Mouse (Mus musculus): ENCODE measurements around the gene Smurf1. TPM values are rescaled to one million over a fixed set of nuclear protein-coding genes. Genes with fewer than 3 reads are reported as not detected.
A peak's percentile ranks its signal among the peaks of the same experiment; 100 is the strongest.

The Smurf1 gene
- polyA plus RNA-seq, 2 experiments, result 1.2 to 1.5 TPM

GRCm38 (mm10) chr5:144963401-144963800, 2.2 kb downstream of the Smurf1 start:
- Histone ChIP-seq H3K27me3 (ENCODE audit: control insufficient read depth, insufficient read depth, low read length) (peaks cover 24% of the 10 kb centered on the region), H3K4me2 (ENCODE audit: low read depth) (no peak overlapping the region; the same call in 1 of the 2 replicates), H3K4me3 (ENCODE audit: insufficient read depth in 1 of 2, low read depth in 2 of 2, low read length in 2 of 2) (0 out of 4 replicates have a peak overlapping the region, but pooled peaks of 1 of the 2 experiments have one; percentile 0), H3K27ac (no peak overlapping the region), H3K36me3 (replicated peaks; ENCODE audit: control insufficient read depth, insufficient read depth, low read depth) (no peaks in the 10 kb centered on the region), H3K4me1 (replicated peaks; ENCODE audit: control insufficient read depth in 2 of 2, insufficient read depth in 2 of 2, low read length in 1 of 2) (peaks cover 0 to 7% of the 10 kb centered on the region in 2 experiments; a peak in 2 of 4 replicates), H3K9me3 (ENCODE audit: control insufficient read depth, low read length) (no peaks in the 10 kb centered on the region), H3K9ac (replicated peaks) (no peak overlapping the region)
- ATAC-seq (ENCODE audit: insufficient read depth), result no peak
- no peak for TF ChIP-seq CTCF (IDR thresholded peaks at IDR 0.05; ENCODE audit: low read depth)
- TF ChIP-seq EP300 (IDR thresholded peaks at IDR 0.05; ENCODE audit: low read depth), result no peak
- WGBS (ENCODE audit: insufficient replicate concordance), result 14% methylated on average over 3 of the region's 3 CpGs
- no peak for DNase-seq (ENCODE audit: low read depth in 3 of 3, low spot score in 3 of 3)

GRCm38 (mm10) chr5:144958271-144958670, 7.4 kb downstream of the Smurf1 start:
- ATAC-seq (ENCODE audit: insufficient read depth) (no peak), DNase-seq (ENCODE audit: low read depth in 3 of 3, low spot score in 3 of 3) (no peak)
- Histone ChIP-seq H3K9ac (replicated peaks) (no peak overlapping the region), H3K27me3 (ENCODE audit: control insufficient read depth, insufficient read depth, low read length) (no peaks in the 10 kb centered on the region), H3K9me3 (ENCODE audit: control insufficient read depth, low read length) (no peaks in the 10 kb centered on the region), H3K27ac (no peak overlapping the region), H3K36me3 (replicated peaks; ENCODE audit: control insufficient read depth, insufficient read depth, low read depth) (no peaks in the 10 kb centered on the region), H3K4me3 (ENCODE audit: insufficient read depth in 1 of 2, low read depth in 2 of 2, low read length in 2 of 2) (no peak overlapping the region), H3K4me2 (ENCODE audit: low read depth) (no peak overlapping the region), H3K4me1 (replicated peaks; ENCODE audit: control insufficient read depth in 2 of 2, insufficient read depth in 2 of 2, low read length in 1 of 2) (peaks cover 0 to 1% of the 10 kb centered on the region in 2 experiments; a peak in 1 of 4 replicates)
- 66% methylated on average over 9 of the region's 9 CpGs for WGBS (ENCODE audit: insufficient replicate concordance)
- TF ChIP-seq CTCF (IDR thresholded peaks at IDR 0.05; ENCODE audit: low read depth) (no peak), EP300 (IDR thresholded peaks at IDR 0.05; ENCODE audit: low read depth) (no peak)

- ATAC-seq (ENCODE audit: insufficient read depth), result no peak
- WGBS (ENCODE audit: insufficient replicate concordance), result 64% methylated on average over 7 of the region's 7 CpGs
- no peaks in the 10 kb centered on the region for H3K36me3 ChIP-seq (replicated peaks; ENCODE audit: control insufficient read depth, insufficient read depth, low read depth)
- peaks cover 0 to 1% of the 10 kb centered on the region in 2 experiments; a peak in 1 of 4 replicates for H3K4me1 ChIP-seq (replicated peaks; ENCODE audit: control insufficient read depth in 2 of 2, insufficient read depth in 2 of 2, low read length in 1 of 2)
- H3K9ac ChIP-seq (replicated peaks), result no peak overlapping the region
- no peak for DNase-seq (ENCODE audit: low read depth in 3 of 3, low spot score in 3 of 3)
- H3K4me3 ChIP-seq (ENCODE audit: insufficient read depth in 1 of 2, low read depth in 2 of 2, low read length in 2 of 2), result no peak overlapping the region
- TF ChIP-seq EP300 (IDR thresholded peaks at IDR 0.05; ENCODE audit: low read depth), result no peak
- no peak for TF ChIP-seq CTCF (IDR thresholded peaks at IDR 0.05; ENCODE audit: low read depth)
- H3K4me2 ChIP-seq (ENCODE audit: low read depth), result no peak overlapping the region
- H3K27ac ChIP-seq, result no peak overlapping the region
- H3K9me3 ChIP-seq (ENCODE audit: control insufficient read depth, low read length), result no peaks in the 10 kb centered on the region
- H3K27me3 ChIP-seq (ENCODE audit: control insufficient read depth, insufficient read depth, low read length), result no peaks in the 10 kb centered on the region
Measured at GRCm38 (mm10) chr5:144954432-144954831, 11.2 kb downstream of the Smurf1 start.

GRCm38 (mm10) chr5:144952592-144952991, 13.1 kb downstream of the Smurf1 start:
- Histone ChIP-seq H3K9me3 (ENCODE audit: control insufficient read depth, low read length) (no peaks in the 10 kb centered on the region), H3K9ac (replicated peaks) (no peak overlapping the region), H3K4me1 (replicated peaks; ENCODE audit: control insufficient read depth in 2 of 2, insufficient read depth in 2 of 2, low read length in 1 of 2) (peaks cover 0 to under 1% of the 10 kb centered on the region in 2 experiments; a peak in 1 of 4 replicates), H3K4me3 (ENCODE audit: insufficient read depth in 1 of 2, low read depth in 2 of 2, low read length in 2 of 2) (no peak overlapping the region), H3K4me2 (ENCODE audit: low read depth) (no peak overlapping the region), H3K36me3 (replicated peaks; ENCODE audit: control insufficient read depth, insufficient read depth, low read depth) (no peaks in the 10 kb centered on the region), H3K27ac (no peak overlapping the region), H3K27me3 (ENCODE audit: control insufficient read depth, insufficient read depth, low read length) (no peaks in the 10 kb centered on the region)
- DNase-seq (ENCODE audit: low read depth in 3 of 3, low spot score in 3 of 3) (no peak), ATAC-seq (ENCODE audit: insufficient read depth) (no peak)
- WGBS (ENCODE audit: insufficient replicate concordance), result 49% methylated on average over 2 of the region's 2 CpGs
- TF ChIP-seq CTCF (IDR thresholded peaks at IDR 0.05; ENCODE audit: low read depth) (no peak), EP300 (IDR thresholded peaks at IDR 0.05; ENCODE audit: low read depth) (no peak)

- no peak for ATAC-seq (ENCODE audit: insufficient read depth)
- WGBS (ENCODE audit: insufficient replicate concordance), result 74% methylated on average over 5 of the region's 5 CpGs
Measured at GRCm38 (mm10) chr5:144950428-144951051, 15.1 kb downstream of the Smurf1 start.

More at GRCm38 (mm10) chr5:144950428-144951051, 15.1 kb downstream of the Smurf1 start:
- H3K4me3 ChIP-seq (ENCODE audit: insufficient read depth in 1 of 2, low read depth in 2 of 2, low read length in 2 of 2), result no peak overlapping the region
- no peak overlapping the region for H3K27ac ChIP-seq
- H3K9me3 ChIP-seq (ENCODE audit: control insufficient read depth, low read length), result no peaks in the 10 kb centered on the region
- H3K9ac ChIP-seq (replicated peaks), result no peak overlapping the region
- no peaks in the 10 kb centered on the region for H3K4me1 ChIP-seq (replicated peaks; ENCODE audit: control insufficient read depth in 2 of 2, insufficient read depth in 2 of 2, low read length in 1 of 2)
- TF ChIP-seq CTCF (IDR thresholded peaks at IDR 0.05; ENCODE audit: low read depth) (no peak), EP300 (IDR thresholded peaks at IDR 0.05; ENCODE audit: low read depth) (no peak)
- H3K36me3 ChIP-seq (replicated peaks; ENCODE audit: control insufficient read depth, insufficient read depth, low read depth), result no peaks in the 10 kb centered on the region
- no peak overlapping the region for H3K4me2 ChIP-seq (ENCODE audit: low read depth)
- DNase-seq (ENCODE audit: low read depth in 3 of 3, low spot score in 3 of 3), result no peak
- H3K27me3 ChIP-seq (ENCODE audit: control insufficient read depth, insufficient read depth, low read length), result no peaks in the 10 kb centered on the region

All from liver, embryonic 14.5 days (tissue).